Comparison of ENCODE assay signal across 30 mouse cellular contexts in genomic region chr9:120299429-120299828, GRCm38 (mm10). TPM values are rescaled to one million over a fixed set of nuclear protein-coding genes. Genes with fewer than 3 reads are reported as not detected.
DNase-seq lines count a peak whose midpoint lies in the region; ATAC-seq and TF ChIP-seq lines count a peak whose summit lies in the region.
"Had no signal": no experiment of that assay in that cellular context is flagged by ENCODE, and none has a peak within 500 bp of the region (broad histone marks: within the 10 kb centered on the region; RNA-seq: fewer than 3 reads in every experiment).

No protein-coding gene starts in this region.

- H3K4me1 ChIP-seq in forebrain, postnatal 0 days (ENCODE audit: insufficient read depth) = no peaks in the 10 kb centered on the region
- H3K4me1 ChIP-seq in forebrain, embryonic 16.5 days (replicated peaks; ENCODE audit: control insufficient read depth, insufficient read depth, low read length) = peaks cover 8% of the 10 kb centered on the region
- H3K4me1 ChIP-seq in kidney, postnatal 0 days (replicated peaks; ENCODE audit: insufficient read depth, low read length) = 0 out of 2 replicates have a peak, but pooled peaks cover 5% of the 10 kb centered on the region
- H3K4me1 ChIP-seq in kidney, embryonic 15.5 days = peaks cover 15% of the 10 kb centered on the region
- peaks cover 4% of the 10 kb centered on the region for H3K4me1 ChIP-seq in midbrain, embryonic 11.5 days (ENCODE audit: control insufficient read depth, insufficient read depth, low read length)
- peaks cover 17% of the 10 kb centered on the region for H3K4me1 ChIP-seq in midbrain, embryonic 10.5 days
- H3K4me1 ChIP-seq in limb, embryonic 10.5 days = peaks cover 12% of the 10 kb centered on the region

- TF ChIP-seq CTCF in forebrain, postnatal 0 days (IDR thresholded peaks at IDR 0.05; ENCODE audit: low read depth) = 0 out of 2 replicates have a peak, but pooled peaks have one; percentile 24
- peak; percentile 28; the same call in 1 of the 2 replicates for TF ChIP-seq CTCF in kidney, postnatal 0 days (IDR thresholded peaks at IDR 0.05; ENCODE audit: low read depth)

- no peak overlapping the region for H3K4me3 ChIP-seq in forebrain, postnatal 0 days (ENCODE audit: low read depth, low read length)
- H3K4me3 ChIP-seq in forebrain, embryonic 16.5 days (replicated peaks; ENCODE audit: low read length) = no peak overlapping the region
- no peak overlapping the region for H3K4me3 ChIP-seq in kidney, postnatal 0 days (replicated peaks; ENCODE audit: low read depth, low read length)
- no peak overlapping the region for H3K4me3 ChIP-seq in kidney, embryonic 15.5 days (replicated peaks)
- no peak overlapping the region for H3K4me3 ChIP-seq in midbrain, embryonic 11.5 days (ENCODE audit: low read depth, low read length)
- no peak overlapping the region for H3K4me3 ChIP-seq in midbrain, embryonic 10.5 days
- no peak overlapping the region for H3K4me3 ChIP-seq in limb, embryonic 10.5 days
- H3K4me3 ChIP-seq: erythroblast, embryonic 14.5 days; heart, embryonic 12.5 days; lung, embryonic 15.5 days; megakaryocyte, embryonic 14.5 days had no signal

- H3K9ac ChIP-seq in forebrain, postnatal 0 days = no peak overlapping the region
- no peak overlapping the region for H3K9ac ChIP-seq in forebrain, embryonic 16.5 days (replicated peaks; ENCODE audit: low read depth, low read length)
- no peak overlapping the region for H3K9ac ChIP-seq in kidney, postnatal 0 days (ENCODE audit: low read depth, low read length)
- no peak overlapping the region for H3K9ac ChIP-seq in kidney, embryonic 15.5 days
- no peak overlapping the region for H3K9ac ChIP-seq in midbrain, embryonic 11.5 days (ENCODE audit: low read length)
- H3K9ac ChIP-seq: heart, embryonic 12.5 days; hindbrain, embryonic 14.5 days; lung, embryonic 15.5 days had no signal

- no peak for ATAC-seq in forebrain, postnatal 0 days
- ATAC-seq in forebrain, embryonic 16.5 days = no peak
- ATAC-seq in kidney, postnatal 0 days (replicated peaks; ENCODE audit: low FRiP score, low read depth) = no peak
- ATAC-seq in kidney, embryonic 15.5 days (replicated peaks; ENCODE audit: low FRiP score) = no peak
- ATAC-seq in midbrain, embryonic 11.5 days (ENCODE audit: low FRiP score) = no peak

- DNase-seq in forebrain, postnatal 0 days = no peak
- DNase-seq in kidney, postnatal 0 days (ENCODE audit: low spot score) = no peak
- peak; percentile 23 for DNase-seq in midbrain, embryonic 11.5 days (ENCODE audit: low spot score, missing footprints)
- DNase-seq in midbrain, embryonic 10.5 days (ENCODE audit: low spot score) = no peak
- DNase-seq in induced T-regulatory cell, adult 2 months (ENCODE audit: low read depth) = peak; percentile 29
- DNase-seq in limb, embryonic 10.5 days (ENCODE audit: low spot score) = no peak
- DNase-seq: adrenal gland, postnatal 36 days; cerebellum, adult 18-20 months; cerebellum, postnatal 10 days; gastrocnemius, postnatal 14 days; heart, adult 11 months; heart, postnatal 4 days; kidney, adult 8-10 months; kidney, postnatal 14 days; liver; lung, postnatal 4 days; midbrain, embryonic 14.5 days; spleen, adult 18-20 months; thymus, adult 18-20 months; thymus, postnatal 25 days had no signal

- H3K27ac ChIP-seq in forebrain, postnatal 0 days (ENCODE audit: low read depth, low read length) = no peak overlapping the region
- no peak overlapping the region for H3K27ac ChIP-seq in forebrain, embryonic 16.5 days (ENCODE audit: low read length)
- no peak overlapping the region for H3K27ac ChIP-seq in kidney, postnatal 0 days
- no peak overlapping the region for H3K27ac ChIP-seq in kidney, embryonic 15.5 days
- no peak overlapping the region for H3K27ac ChIP-seq in midbrain, embryonic 11.5 days (ENCODE audit: low read depth, low read length)
- H3K27ac ChIP-seq in midbrain, embryonic 10.5 days (replicated peaks) = no peak overlapping the region
- H3K27ac ChIP-seq in limb, embryonic 10.5 days = no peak overlapping the region
- H3K27ac ChIP-seq: hindbrain, embryonic 14.5 days; lung, embryonic 15.5 days had no signal

- no peaks in the 10 kb centered on the region for H3K36me3 ChIP-seq in forebrain, postnatal 0 days (ENCODE audit: insufficient read depth)
- H3K36me3 ChIP-seq in forebrain, embryonic 16.5 days (ENCODE audit: control insufficient read depth, insufficient read depth) = no peaks in the 10 kb centered on the region
- no peaks in the 10 kb centered on the region for H3K36me3 ChIP-seq in kidney, postnatal 0 days (ENCODE audit: insufficient read depth, low read length)
- H3K36me3 ChIP-seq in kidney, embryonic 15.5 days = no peaks in the 10 kb centered on the region
- H3K36me3 ChIP-seq in midbrain, embryonic 11.5 days (ENCODE audit: control insufficient read depth, insufficient read depth, low read length) = no peaks in the 10 kb centered on the region
- H3K36me3 ChIP-seq in midbrain, embryonic 10.5 days = no peaks in the 10 kb centered on the region
- H3K36me3 ChIP-seq in limb, embryonic 10.5 days = no peaks in the 10 kb centered on the region
- H3K36me3 ChIP-seq: G1E; heart, embryonic 12.5 days; lung, embryonic 15.5 days had no signal

- no peaks in the 10 kb centered on the region for H3K27me3 ChIP-seq in forebrain, postnatal 0 days (ENCODE audit: insufficient read depth, low read length)
- peaks cover 14% of the 10 kb centered on the region for H3K27me3 ChIP-seq in forebrain, embryonic 16.5 days (replicated peaks; ENCODE audit: control insufficient read depth, insufficient read depth, low read length)
- peaks cover 27% of the 10 kb centered on the region for H3K27me3 ChIP-seq in kidney, postnatal 0 days (ENCODE audit: insufficient read depth, low read length)
- H3K27me3 ChIP-seq in kidney, embryonic 15.5 days = peaks cover 34% of the 10 kb centered on the region
- peaks cover 20% of the 10 kb centered on the region for H3K27me3 ChIP-seq in midbrain, embryonic 11.5 days (ENCODE audit: control insufficient read depth, insufficient read depth, low read length)
- H3K27me3 ChIP-seq in midbrain, embryonic 10.5 days (ENCODE audit: low read depth, poor library complexity, severe bottlenecking) = peaks cover 31% of the 10 kb centered on the region
- H3K27me3 ChIP-seq in limb, embryonic 10.5 days (ENCODE audit: low read depth, poor library complexity, severe bottlenecking) = peaks cover 30% of the 10 kb centered on the region

- no peak overlapping the region for H3K4me2 ChIP-seq in forebrain, postnatal 0 days (ENCODE audit: low read depth)
- H3K4me2 ChIP-seq in forebrain, embryonic 16.5 days (ENCODE audit: low read length) = no peak overlapping the region
- H3K4me2 ChIP-seq in kidney, postnatal 0 days (ENCODE audit: low read length) = no peak overlapping the region
- H3K4me2 ChIP-seq in kidney, embryonic 15.5 days = no peak overlapping the region
- H3K4me2 ChIP-seq in midbrain, embryonic 11.5 days = no peak overlapping the region
- H3K4me2 ChIP-seq: heart, embryonic 12.5 days; hindbrain, embryonic 14.5 days; lung, embryonic 15.5 days had no signal

- H3K9me3 ChIP-seq in forebrain, postnatal 0 days (ENCODE audit: low read length) = no peaks in the 10 kb centered on the region
- H3K9me3 ChIP-seq in forebrain, embryonic 16.5 days (ENCODE audit: control insufficient read depth, low read length) = no peaks in the 10 kb centered on the region; the same call in 1 of the 2 replicates
- 0 out of 2 replicates have a peak, but pooled peaks cover 6% of the 10 kb centered on the region for H3K9me3 ChIP-seq in kidney, postnatal 0 days (replicated peaks; ENCODE audit: low read length)
- H3K9me3 ChIP-seq in kidney, embryonic 15.5 days (replicated peaks) = peaks cover 6% of the 10 kb centered on the region; the same call in 1 of the 2 replicates
- no peaks in the 10 kb centered on the region; the same call in 1 of the 2 replicates for H3K9me3 ChIP-seq in midbrain, embryonic 11.5 days (ENCODE audit: control insufficient read depth, low read length)
- peaks cover 9% of the 10 kb centered on the region for H3K9me3 ChIP-seq in midbrain, embryonic 10.5 days (replicated peaks)
- peaks cover 5% of the 10 kb centered on the region; the same call in 1 of the 2 replicates for H3K9me3 ChIP-seq in limb, embryonic 10.5 days (replicated peaks)
- H3K9me3 ChIP-seq: lung, embryonic 15.5 days had no signal

- 73% methylated on average over 2 of the region's 2 CpGs for WGBS in forebrain, postnatal 0 days
- WGBS in forebrain, embryonic 16.5 days = 53% methylated on average over 2 of the region's 2 CpGs
- 61% methylated on average over 2 of the region's 2 CpGs for WGBS in kidney, postnatal 0 days
- WGBS in kidney, embryonic 15.5 days = 63% methylated on average over 2 of the region's 2 CpGs
- WGBS in midbrain, embryonic 11.5 days = 66% methylated on average over 2 of the region's 2 CpGs
- WGBS in midbrain, embryonic 10.5 days = 72% methylated on average over 2 of the region's 2 CpGs
- 64% methylated on average over 2 of the region's 2 CpGs for WGBS in limb, embryonic 10.5 days

RNA-seq across cellular contexts. Expression of gene Myrip, which starts 1.9 kb away (rescaled TPM):
- total RNA-seq in forebrain, postnatal 0 days (2014; rRNA removed) = 9.0 and 12.4 TPM in 2 replicates
- polyA plus RNA-seq in forebrain, postnatal 0 days (2015; fragmentation: Nextera tagmentation; extraction: Ambion mirVana) = 1.7 and 3.0 TPM in 2 replicates
- 1.6 and 2.2 TPM in 2 replicates for polyA plus RNA-seq in forebrain, embryonic 16.5 days (2015; fragmentation: Nextera tagmentation; extraction: Ambion mirVana)
- polyA plus RNA-seq in kidney, postnatal 0 days (2015; fragmentation: Nextera tagmentation; extraction: Ambion mirVana) = 0.19 and 0.34 TPM in 2 replicates
- 0.33 and 0.35 TPM in 2 replicates for polyA plus RNA-seq in kidney, embryonic 15.5 days (2015; fragmentation: Nextera tagmentation; extraction: Ambion mirVana)
- polyA plus RNA-seq in midbrain, embryonic 11.5 days (2014; fragmentation: Nextera tagmentation; extraction: Ambion mirVana) = 0.94 and 1.6 TPM in 2 replicates
- 0.43 and 0.79 TPM in 2 replicates for polyA plus RNA-seq in midbrain, embryonic 10.5 days (2016; fragmentation: Nextera tagmentation; extraction: Ambion mirVana)
- 0.31 TPM in 1 of 2 replicates, not detected in the other for polyA plus RNA-seq in limb, embryonic 10.5 days (2016; fragmentation: Nextera tagmentation; extraction: Ambion mirVana)
- total RNA-seq: common myeloid progenitor, adult 5-6 weeks; neutrophil, adult 5-6 weeks had no signal
- polyA plus RNA-seq: erythroblast, embryonic 14.5 days; G1E had no signal

Comparison
In these comparisons a context has a peak if more than half of its experiments do, and no peak if none do; other contexts are left out.
1. DNase-seq: peak in midbrain, embryonic 11.5 days (single experiment) and induced T-regulatory cell, adult 2 months (single experiment); none in forebrain, postnatal 0 days (single experiment), kidney, postnatal 0 days (single experiment), midbrain, embryonic 10.5 days (single experiment) and limb, embryonic 10.5 days (single experiment).